Mouse (Mus musculus): ENCODE data around the gene AI467606.
A peak's percentile ranks its signal among the peaks of the same experiment; 100 is the strongest.
"Not testable (repeated sequence)": the region's sequence is repeated elsewhere in the genome, so short reads cannot be mapped to it uniquely, and the experiment has no call there.

The AI467606 gene

DNA sequence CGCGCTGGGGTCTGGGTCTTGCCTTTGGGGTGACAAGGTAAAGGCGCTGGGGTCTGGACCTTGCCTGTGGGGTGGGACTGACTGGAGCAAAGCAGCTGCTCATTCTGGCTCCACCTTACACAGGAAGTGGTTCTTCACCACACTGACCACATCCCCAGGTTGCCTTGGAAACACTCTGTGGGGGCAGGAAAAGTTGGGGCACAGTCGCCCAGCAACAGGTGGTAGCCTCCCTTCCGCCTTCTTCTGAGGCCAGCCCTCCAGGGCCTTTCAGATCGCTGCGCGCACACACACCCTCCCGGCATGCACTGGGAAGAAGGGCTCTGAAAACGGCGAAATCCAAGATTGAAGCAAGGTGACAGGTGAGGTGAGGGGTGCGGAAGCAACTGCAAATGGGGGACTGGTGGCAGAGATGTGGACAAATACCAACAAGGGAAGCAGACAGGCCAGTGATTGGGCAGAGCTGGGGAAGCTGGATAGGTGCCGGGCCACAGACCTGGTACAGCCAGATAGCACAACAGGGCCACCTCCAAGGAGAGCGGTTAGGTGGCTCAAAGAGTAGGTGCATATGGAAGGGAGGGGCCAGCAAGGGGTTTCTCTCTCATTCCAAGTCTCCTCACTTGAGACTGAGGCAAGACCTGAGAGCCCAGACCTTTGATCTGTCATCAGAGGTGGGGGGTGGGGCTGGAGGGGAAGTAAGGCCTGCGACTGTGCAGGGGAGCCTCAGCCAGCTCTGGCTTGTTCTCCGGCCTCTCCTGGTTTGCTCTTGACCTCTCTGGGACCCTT, at the start of gene AI467606:
Gene AI467606, plus strand, starts transcription at position 246 of the 783 bp plus-strand sequence.
- DNase-seq: no peak

DNA sequence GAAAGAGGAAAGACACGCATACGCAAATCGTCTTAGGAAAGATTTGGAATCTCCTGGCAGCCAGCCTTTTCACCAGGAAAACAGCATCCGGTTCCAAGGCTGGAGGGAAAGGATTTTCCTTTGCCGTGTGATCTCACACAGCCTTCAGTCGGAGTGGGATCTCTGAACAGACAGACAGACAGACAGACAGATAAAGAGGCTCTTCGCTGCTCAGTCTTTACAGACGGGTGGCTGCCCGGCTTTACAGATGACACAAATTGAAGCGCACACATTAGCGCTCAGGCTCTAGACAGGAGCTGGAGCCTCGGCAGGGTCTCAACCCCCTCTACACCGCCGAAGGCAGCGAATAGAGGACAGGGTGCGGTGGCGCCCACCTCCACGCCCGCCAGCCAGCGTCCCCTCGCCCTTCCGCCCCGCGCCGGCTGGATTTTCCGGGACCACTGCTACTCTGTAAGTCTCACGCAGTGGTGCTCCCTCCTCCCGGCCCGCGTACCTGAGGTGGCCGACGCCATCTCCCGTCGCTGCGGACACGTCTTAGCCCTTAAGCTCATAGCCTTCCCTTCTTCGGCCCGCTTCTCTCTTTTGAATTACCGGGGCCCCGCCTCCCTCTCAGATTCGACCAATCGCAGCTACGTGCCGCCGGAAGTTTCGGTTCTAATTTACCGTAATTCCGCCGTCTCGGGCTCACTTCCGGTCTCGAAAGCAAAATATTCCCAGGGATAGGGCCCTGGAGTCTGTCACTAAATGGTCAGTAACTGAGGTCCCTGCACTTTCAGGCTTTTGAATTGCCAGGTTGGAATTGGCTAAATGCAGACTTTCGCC, 49.1 kb upstream of the AI467606 start, which contains the start of gene Kif22:
Gene Kif22, minus strand, starts transcription at position 621 of the 822 bp plus-strand sequence.
- peak; percentile 85 for DNase-seq

- DNase-seq: no peak
These were observed 36.1 kb upstream of the AI467606 start for GRCm38 (mm10) chr7:127055026-127055585.

DNA sequence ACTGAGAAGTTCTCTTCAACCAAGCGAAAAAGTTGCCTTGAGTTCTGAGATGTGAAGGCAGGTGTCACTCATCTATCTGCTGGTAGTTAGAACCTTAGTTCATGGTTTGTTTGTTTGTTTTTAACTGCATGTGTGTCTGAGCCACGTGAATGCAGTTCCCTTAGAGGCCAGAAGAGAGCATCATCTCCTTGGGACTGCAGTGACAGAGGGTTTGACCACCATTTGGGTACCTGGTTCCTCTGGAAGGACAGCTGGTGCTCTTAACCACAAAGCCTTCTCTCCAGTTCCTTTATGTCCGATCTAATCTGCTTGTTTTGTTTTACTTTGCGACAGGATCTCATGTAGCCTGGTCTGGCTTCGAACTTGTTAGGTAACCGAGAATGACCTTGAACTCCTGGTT, 25.6 kb upstream of the AI467606 start:
- no peak for DNase-seq

DNA sequence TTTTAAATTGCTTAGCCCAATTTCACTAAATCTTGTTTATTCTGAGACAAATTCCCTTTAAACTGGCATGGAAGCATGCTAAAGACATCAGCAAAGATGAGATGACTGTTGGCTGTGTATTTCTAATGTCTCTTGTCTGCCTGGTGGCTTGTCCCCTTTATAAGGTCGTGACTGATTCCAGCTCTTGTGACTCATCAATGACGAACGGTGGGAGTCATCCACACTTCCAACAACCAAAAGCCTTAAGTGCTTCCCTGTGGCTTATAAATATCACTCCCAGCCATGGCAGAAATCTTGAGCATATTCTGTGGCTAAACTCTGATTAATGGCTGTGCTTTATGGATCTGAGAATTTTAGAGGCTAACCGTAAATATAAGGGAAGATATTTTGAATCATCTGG, 24.8 kb upstream of the AI467606 start:
- DNase-seq: no peak

DNA sequence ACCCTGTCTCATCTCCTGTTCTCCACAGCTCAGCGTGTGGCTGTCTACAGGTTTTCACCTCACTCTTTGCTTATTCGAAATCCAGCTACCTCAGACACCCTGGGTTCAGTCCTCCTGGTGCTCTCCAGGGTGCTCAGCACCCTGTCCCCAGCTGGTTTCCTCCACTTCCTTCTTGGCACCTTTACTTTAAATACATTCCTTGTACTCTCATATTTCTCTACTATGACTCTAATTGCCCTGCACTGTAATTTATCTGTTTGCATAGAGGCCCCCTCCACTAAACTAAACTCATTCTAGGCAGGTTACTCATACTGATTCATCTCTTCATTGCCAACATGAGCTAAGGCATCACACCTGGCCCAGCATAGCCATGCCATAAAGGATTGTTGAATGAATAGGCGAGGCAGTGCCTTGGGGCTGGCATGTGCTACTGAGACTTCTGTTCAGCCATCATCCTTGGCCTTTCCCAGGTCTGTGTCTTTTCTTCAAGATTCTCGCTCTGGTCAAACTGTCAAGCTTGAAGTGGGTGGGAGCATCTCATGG, 20.2 kb upstream of the AI467606 start:
- DNase-seq: no peak

DNA sequence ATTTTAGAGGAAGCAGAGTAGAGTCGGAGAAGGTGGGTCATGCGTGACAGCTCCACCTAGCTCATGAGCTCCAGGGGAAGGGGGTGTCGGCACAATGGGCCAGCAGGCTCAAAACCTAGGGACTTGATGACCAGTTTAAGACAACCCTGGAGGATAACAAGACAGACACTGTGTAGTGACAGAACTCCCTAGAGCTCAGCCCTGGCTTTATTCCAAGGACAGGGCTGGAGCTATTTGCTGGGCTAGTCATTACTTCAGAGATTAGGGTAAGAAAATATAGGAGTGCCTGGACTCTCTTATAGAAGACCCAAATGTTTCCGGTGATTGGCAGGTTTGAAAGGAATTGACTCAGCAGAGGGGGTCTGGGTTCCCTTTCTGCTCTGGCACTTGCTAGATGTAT, 17.9 kb upstream of the AI467606 start:
- DNase-seq: no peak

GRCm38 (mm10) chr7:127076188-127076587, 15.0 kb upstream of the AI467606 start:
- no peak for DNase-seq

- DNase-seq: no peak
These were observed 13.5 kb upstream of the AI467606 start for GRCm38 (mm10) chr7:127077692-127078091.

DNA sequence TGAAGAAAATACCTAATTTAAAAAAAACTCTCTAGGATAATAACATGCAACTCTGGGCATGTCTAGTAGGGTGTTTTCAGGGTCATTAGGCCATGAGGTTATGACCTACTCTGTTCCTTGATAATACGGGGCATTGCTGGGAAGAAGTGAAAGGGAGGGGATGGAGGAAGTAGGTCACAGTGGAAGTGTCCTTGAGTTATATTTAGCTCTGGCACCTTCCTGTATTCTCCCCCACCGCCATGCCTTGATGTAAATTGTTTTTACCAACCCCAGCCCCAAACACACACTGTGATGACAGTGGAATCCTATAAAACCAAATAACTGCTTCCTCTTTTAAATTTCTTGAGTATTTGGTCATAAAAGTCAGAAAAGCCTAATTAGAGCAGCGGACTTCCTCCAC, 11.1 kb upstream of the AI467606 start:
- DNase-seq: no peak

- no peak for DNase-seq
These were observed 8.9 kb upstream of the AI467606 start for GRCm38 (mm10) chr7:127082271-127082670.

DNA sequence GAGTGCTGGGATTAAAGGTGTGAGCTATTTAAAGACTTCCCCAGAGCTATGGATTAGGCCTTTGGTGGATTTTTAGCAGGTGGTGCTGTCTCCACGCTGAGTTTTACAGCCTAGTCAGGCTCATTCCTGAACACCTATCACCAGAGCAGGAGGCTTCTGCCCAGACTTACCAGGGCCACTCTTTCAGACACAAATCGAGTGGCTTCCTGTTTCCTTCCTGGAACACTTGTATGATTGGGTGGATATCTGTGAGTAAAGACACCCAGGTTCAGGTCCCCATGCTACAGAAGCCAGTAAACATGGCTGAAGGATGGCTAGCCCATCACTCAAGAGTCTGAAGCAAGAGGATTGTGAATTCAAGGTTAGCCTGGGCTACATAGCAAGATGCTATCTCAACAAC, 8.2 kb upstream of the AI467606 start:
- no peak for DNase-seq

DNA sequence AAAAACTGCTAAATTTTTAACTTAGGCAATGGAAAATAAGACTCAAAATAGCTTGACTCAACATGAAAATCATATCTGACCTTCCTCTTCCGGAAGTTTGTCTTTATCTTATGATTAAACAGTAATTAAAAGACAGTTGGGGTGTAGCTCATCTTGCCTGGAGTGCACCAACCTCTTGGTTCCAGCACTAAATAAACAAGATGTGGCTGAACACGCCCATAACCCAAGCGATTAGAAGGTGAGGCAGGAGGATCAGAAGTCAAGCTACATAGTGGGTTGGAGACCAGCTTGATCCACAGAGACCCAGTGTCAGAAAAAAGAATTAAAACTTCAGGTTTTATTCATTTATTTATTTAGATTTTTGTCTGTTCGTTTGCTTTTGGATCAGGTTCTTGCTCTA, 7.5 kb upstream of the AI467606 start:
- no peak for DNase-seq

DNA sequence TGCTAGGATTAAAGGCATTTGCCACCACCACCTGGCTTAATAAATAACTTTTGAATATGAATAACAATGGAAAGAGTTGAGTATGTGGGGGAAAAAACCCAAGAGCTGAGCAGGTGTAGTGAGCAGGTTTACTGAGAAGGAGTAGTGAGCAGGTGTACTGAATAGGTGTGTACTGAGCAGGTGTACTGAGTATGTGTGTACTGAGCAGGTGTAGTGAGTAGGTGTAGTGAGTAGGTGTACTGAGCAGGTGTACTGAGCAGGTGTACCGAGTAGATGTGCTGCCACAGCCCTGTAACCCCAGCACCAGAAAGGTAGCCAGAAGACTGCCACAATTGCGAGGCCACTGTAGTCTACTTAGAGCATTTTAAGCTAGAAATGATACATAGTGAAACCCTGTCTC, 6.4 kb upstream of the AI467606 start:
- no peak for DNase-seq

- DNase-seq: not testable (repeated sequence)
These were observed 5.4 kb upstream of the AI467606 start for GRCm38 (mm10) chr7:127085751-127086150.

DNA sequence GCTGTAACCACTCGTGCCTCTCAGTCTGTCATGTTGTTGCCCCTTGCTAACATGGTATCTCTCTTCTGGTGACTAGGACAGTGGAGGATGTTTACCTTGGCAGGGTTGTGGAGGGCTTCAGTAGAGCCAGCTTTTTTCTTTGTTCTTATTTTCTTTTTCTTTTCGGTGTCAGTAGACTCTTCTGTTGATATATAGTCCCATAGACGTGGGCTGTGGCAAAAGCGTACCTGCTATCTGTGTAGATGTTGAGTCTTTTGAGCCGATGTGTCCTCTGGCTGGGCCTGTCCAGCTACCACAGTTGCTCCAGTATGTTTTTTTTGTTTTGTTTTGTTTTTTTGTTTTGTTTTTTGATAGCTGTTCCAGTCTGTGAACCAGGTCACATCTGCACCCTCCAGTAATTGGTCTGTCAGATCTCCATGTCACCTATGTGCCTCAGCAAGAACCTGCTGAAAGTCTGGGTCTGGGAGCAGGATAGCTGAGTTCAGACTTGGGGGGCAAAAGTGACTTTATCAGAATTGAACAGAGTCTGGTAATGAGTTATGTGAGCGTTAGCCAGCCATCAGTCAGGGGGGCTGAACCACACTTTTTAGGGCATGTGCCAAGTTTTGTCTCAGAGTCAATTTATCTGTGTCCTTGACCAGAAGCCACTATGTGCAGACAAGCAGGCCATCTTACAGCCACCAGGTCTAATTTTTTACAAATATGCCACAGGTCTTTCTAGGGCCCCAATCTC, 3.7 kb upstream of the AI467606 start, which contains the start of gene Zg16:
Gene Zg16, minus strand, starts transcription at position 51 of the 733 bp plus-strand sequence.
- not testable (repeated sequence) for DNase-seq

DNA sequence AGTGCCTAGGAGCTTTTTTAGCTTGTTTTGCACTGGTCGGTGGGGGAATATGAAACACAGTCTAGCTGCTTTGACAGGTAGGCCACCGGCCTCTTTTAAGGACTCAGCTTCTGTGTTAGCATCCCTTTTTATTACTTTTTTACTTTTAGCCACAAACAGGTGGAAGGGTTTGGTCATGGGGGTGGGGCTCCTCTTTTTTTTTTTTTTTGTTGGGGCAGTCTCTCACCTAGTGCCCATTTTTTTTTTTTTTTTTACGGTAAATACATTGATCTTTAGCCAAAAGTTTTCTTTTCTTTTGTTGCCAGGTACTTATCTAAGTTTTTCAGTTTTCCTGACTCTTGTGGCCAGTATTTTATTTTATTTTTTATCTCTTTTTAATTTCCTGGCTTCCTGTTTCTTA, 3.1 kb upstream of the AI467606 start:
- DNase-seq: no peak

GRCm38 (mm10) chr7:127088901-127089845, 2.0 kb upstream of the AI467606 start:
- no peak for DNase-seq

GRCm38 (mm10) chr7:127090154-127091113, 725 bp upstream of the AI467606 start:
- DNase-seq: no peak

- no peak for DNase-seq
These were observed 2.8 kb downstream of the AI467606 start for GRCm38 (mm10) chr7:127093914-127094313.

Measured in cerebellum, adult 11 months (tissue).